Mouse (Mus musculus) hindlimb bud, embryonic 11.5 days (tissue): ENCODE data around the gene Fance.
"Not testable (repeated sequence)": the region's sequence is repeated elsewhere in the genome, so short reads cannot be mapped to it uniquely, and the experiment has no call there.

ENCODE experiments used
- DNase-seq: peaks from one replicate; pipeline ENCODE4 v3.0.0-alpha.2; 2012; ENCODE audit warnings: low read depth, low spot score; ENCODE audit errors: extremely low spot score

Fance gene

DNA sequence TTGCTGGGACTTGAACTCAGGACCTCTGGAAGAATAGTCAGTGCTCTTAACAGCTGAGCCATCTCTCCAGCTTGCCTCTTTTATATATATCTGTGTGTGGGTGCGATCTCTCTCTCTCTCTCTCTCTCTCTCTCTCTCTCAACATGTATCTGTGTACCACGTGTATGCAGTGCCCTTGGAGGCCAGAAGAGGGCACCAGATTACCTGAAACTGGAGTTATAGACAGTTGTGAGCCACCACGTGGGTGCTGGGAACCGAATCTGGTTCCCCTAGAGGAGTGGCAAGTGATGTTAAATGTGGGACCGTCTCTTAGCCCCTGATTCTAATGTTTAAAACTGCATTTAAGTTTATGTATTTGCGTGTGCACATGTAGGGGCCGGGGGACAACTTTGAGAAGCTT lies 11.1 kb downstream of the Fance start:
- DNase-seq, result not testable (repeated sequence)

DNA sequence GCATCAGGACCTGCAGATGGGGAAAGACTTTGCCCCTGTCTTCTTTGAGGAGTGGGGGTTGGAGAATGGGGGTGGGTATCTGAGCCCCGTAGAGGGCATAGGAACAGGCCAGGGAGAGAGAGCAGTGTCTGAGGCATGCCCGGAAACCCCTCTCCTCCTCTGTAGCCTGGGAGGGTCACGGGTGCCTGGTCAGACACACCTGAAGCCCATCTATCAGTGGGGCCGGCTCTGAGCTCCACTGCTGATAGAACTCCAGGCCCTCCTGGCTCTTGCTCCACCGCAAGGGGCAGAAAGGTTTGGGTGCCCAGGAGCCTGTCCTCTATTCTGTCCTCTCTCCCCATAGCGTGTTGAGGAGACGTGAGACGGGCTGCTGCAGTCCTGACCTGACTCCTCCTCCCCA lies 12.4 kb downstream of the Fance start:
- DNase-seq, result no peak

DNA sequence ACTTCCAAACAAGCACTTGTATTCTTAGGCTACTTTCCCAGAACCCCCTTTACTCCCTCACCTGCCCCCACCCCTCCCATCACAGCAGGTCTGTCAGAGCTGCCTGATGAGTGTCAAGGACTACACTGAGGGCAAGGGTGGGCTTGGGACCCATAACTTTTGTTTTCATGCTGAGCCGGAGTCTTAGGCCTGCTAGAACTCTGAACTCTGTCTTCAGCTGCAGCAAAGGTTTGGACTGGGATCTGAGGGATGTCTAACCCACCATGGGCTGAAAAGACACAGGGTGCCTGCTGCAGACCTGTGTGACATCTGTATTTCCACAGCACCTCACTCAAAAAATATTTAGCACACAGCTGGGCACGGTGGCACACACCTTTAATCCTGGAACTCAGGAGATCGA lies 13.6 kb downstream of the Fance start:
- DNase-seq, result no peak

DNA sequence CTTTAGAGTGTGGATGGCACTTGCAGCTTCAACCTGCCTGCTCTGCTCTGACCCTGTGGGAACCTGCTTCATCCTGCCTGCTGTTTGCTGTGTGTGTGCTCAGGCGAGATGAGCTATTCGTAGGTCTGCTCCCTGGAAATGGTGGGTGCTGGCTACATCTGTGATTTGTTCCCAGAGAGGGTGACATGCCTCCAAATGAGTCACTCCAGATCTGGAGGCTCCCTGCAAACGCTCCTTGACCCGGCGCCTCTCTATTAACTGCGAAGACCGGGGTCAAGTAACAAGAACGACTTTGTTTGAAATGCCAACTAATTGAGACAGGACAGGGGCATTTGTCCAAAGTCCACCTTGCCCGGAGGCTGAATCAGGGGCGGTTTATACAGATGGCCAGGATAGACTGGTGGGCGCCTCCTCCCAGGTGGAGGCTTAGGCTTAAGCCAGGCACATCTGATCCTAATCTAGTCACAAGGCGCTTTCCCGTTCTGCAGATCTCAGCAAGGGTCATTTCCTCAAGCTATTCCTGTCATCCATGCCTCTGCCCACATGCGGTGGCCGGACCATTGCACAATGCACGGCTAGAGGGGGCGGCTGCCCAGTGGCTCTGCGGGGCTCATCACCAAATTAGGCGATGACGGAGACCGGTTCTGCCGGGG lies 14.5 kb downstream of the Fance start:
- DNase-seq, result no peak

DNA sequence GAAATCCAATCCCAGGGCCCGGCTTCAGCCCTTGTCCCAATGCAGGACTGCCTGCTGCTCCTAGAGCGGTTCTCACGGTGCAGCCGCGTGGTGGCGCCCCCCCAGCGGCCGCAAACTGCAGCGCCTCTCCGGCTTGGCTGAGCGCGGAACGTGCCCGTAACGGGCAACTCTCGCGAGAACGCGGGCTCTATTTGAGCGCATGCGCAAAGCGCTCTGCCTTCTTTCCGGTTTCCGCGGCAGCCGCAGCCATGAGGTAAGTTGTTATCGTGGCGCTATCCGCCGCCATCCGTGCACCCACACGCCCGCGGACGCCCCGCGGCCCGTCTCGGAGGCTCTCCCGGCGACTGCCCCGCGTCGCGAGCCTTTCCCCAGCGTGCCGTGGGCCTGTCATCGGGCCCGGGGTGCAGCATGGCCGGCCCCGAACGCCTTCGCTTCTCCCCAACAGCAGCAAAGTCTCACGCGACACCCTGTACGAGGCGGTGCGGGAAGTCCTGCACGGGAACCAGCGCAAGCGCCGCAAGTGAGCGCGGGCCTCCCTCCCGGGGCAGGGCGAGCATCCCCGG lies 15.1 kb downstream of the Fance start, which contains the start of gene Rpl10a:
TSS of gene Rpl10a (plus strand) at position 106 of the 563 bp plus-strand sequence.
- DNase-seq, result peak; percentile 91

DNA sequence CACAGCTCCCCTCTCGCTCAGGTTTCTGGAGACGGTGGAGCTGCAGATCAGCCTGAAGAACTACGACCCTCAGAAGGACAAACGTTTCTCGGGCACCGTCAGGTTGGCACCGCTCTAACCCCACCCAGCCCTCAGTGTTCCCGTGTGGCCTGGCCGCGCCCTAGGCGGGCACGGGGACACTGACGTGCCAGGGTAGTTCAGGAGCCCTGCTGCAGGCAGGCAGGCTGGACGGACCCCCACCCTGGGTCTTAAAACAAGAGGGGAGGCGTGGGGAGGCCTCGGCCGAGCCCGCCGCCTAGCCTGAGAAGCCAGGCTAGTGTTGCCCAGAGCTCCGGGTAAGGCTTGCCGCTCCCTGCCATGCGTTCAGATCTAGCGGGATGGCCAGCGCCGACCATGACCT lies 15.6 kb downstream of the Fance start:
- no peak for DNase-seq

DNA sequence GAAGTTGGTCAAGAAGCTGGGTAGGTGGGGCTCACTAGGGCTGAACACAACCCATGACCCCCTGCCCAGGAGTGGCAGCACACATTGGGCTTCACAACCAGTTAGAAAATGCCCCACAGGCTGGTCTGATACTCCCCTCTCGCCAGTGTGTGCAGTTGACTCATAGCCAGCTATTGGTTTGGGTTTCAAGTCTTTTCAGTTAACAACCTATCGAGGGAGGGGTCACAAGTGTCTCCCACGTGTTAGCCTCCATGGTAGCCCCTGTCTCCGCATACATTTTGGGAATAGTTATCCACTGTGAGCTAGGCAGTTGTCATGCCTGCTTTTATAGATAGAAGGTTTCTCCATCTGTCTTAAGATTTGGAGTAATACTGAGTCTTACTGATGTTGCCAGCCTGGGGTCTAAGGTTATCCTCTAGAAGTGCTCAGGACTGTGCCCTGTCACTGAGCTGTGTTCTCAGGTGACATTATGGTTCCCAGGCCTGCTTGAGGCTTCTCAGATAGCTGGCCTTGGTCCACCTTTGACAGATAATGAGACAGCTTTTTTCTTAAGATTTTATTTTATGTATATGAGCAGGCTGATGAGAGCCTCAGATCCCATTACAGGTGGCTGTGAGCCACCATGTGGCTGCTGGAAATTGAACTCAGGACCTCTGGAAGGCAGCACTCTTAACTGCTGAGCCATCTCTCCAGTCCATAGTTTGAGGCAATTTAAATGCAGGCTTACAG lies 16.3 kb downstream of the Fance start:
- no peak for DNase-seq

DNA sequence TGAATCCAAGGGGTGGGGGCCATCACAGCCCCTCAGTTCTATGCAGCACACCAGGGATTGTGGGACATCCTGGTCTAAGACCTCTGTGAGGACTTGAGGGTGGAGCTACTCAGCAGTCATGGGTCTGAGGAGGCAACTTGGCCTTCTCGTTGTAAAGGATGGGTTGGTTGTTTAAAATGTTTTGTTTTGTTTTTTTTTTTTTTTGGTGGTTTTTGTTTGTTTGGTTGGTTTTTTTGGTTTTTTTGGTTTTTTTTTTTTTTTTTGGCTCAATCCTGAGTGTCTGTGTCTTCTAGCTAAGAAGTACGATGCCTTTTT lies 16.9 kb downstream of the Fance start:
- DNase-seq, result no peak

DNA sequence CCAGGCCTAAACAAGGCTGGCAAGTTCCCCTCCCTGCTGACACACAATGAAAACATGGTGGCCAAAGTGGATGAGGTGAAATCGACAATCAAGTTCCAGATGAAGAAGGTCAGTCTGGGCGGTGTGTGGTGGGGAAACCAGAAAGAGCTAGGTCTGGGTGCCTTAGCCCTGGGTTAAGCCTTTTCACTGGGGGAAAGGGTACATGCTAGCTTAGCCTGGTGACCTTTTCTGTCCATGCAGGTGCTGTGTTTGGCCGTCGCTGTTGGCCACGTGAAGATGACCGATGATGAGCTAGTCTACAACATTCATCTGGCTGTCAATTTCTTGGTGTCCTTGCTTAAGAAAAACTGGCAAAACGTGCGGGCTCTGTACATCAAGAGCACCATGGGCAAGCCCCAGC lies 17.3 kb downstream of the Fance start:
- DNase-seq, result not testable (repeated sequence)

DNA sequence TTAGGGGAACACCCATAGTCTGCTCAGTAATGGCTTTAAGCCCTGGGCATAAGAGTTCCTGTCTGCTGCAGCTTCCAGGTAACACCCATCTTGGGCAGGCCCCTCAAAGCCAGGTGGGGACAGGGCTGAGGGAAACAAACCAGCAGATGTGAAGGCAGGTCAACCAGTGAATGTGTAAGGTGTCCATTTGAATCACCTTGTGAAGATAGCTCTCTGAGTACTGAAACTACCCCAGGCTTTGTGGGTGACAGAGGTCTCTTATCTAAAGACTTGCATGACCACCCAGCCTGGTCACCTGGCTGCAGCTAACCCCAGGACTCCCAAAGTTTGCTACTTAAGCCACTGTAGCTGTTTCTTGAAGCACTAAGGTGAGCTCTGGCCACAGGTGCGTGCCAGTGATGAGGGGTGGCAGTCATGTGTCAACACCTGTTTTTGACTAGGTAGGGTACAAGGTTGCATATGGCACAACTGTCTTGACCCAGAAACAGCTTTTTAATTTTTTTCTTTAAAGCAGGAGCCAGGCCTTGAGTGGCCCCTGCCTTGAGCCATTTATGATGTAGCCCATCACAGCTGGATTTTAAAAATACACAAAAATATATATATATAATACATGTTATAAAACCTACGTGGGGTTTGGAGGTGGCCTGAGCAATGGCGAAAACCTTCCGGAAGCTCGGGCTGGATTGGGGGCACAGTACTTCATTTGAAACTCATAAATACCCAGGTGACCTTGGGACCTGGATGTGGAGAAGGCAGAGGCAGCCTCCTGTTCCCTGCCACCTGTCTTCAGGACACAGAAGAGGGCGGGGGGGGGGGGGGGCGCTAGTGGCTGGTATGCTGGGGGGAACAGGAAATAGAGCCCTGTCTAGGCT lies 18.2 kb downstream of the Fance start:
- no peak for DNase-seq

DNA sequence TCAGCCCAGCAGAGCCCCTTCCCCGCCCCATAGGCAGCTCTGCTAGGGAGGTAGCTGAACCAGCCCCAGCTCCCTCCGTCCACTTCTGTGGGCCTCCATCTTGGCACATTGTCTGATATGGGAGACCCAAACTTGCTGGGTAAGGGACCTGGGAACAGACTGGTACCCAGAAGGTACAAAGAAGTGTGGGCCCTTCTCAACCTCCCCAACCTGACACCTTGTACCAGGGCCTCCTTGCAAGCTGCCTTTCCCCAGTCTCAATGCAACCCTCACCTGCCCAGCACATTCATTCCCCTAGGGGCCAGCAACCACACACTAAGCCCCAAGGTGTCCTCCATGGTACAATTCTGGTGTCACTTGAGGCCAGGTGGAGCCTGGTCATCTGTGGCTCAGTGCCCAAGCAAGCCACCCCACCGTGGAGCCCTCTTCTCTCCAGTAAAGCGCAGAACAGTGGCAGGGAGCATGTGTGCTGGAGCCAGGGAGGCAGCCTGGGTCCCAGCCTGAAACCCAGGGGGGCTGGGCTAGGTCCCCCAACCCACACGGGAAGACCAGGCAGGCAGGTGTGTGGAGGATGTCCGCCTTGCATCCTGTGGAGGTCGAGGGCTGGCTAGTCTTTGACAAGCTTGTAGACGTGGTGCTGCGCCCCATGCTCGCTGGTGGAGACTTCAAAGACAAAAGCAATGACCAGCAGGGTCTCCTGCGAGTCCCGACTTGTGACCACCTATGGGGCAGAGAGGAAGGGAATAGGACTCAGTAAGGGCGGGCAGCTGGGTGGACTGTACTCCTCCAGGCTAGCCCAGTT lies 19.0 kb downstream of the Fance start:
- DNase-seq, result no peak

DNA sequence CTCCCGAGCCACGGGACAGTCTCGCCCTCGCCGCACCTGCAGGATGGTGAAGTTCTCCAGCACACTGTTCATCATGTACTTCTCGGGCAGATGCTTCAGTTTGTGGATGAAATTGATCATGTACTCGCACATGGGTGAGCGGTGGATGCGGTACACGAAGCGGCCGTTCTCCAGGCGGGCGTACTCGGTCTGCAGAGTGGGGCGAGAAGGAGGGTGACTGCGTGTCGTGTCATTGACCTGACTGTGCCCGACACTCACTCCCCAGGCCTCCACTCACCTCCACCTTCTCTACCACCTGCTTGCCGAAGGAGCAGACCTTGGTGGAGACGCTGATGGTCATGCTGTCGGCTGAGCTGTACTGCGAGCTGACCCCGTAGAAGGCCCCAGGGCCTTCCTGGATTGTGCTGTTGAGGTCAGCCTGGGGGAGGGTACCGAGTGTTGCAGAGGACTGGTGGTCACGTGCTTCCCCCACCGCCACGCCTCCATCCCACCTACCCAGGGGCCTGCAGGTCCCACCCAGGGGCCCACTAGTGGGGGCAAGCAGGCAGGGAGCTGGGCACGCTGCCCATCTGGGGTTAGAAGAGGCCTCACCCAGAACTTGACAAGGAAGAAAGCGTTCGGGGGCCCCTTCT lies 19.7 kb downstream of the Fance start:
- no peak for DNase-seq

DNA sequence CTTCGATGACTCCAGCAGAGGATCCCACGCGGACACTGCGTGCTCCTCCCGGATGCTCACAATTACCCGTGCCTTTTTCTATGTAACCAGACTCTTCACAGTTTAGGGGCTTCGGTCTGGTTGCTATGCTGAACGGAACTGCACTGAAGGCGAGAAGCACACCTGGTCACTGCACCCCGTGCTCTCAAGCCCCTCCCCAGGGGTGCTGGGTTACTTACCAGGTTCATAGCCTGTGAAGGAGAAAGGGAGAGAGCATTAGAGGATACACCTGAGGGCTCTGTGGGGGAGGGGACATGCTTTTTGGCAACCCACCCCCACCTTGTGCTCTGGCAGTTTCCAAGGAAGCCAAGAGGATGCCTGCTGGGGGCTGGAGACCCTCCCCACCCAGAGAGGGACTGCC lies 21.9 kb downstream of the Fance start:
- DNase-seq, result no peak

DNA sequence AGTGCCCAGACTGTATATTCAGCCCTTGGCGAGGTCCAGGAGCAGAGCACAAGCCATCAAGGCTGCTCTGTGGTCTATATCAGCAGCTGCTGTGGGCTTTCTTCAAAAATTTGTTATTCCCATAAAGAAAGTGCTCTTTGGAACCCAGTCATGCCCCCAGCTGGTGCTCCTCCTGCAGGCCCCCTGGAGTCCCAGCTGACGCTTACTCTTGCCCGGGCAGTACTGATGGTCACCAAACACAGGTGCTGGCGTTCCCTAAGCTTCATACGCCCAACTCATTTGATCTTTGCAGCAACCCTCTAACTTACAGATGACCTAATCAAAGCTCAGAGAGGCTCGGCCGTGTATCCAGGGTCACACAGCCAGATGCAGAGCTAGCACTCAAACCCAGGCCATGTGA lies 24.2 kb downstream of the Fance start:
- no peak for DNase-seq

DNA sequence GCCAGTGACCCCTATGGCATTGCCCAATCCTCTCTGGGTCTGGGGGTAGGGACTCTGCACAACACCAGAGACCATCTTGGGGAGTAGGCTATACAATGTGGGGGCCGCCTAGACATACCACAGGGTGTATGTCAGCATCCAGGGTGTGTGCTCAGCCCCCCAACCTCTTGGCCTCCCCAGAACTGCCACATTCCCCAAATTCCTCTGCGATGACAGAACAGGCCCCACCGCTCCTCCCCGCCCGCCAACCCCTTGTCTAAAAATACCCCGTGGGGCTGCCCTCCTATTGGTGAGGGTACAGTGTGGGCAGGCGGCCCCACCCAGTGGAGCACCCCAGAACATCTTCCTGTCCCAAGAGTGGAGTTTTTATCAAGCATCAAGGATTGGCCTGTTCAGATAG lies 27.3 kb downstream of the Fance start:
- no peak for DNase-seq

DNA sequence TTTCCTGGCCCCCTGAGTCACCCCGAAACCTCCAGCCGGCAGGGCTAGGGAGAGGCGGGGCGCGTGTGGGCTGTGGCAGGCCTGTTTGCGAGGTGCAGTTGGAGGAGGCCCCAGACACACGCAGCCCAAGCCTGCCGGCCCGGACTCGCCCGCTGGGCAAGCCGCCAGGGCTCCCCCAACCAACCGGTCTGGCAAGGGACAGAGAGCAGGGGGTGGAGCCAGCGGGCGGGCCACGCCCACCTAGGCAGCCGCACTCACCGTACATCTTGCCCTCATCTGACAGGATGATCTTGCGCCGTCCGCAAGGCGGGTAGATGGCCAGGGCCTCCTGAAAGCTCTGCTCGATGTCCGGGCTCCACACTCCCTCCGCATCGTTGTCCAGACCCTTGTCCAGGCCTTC lies 27.8 kb downstream of the Fance start:
- DNase-seq, result no peak

DNA sequence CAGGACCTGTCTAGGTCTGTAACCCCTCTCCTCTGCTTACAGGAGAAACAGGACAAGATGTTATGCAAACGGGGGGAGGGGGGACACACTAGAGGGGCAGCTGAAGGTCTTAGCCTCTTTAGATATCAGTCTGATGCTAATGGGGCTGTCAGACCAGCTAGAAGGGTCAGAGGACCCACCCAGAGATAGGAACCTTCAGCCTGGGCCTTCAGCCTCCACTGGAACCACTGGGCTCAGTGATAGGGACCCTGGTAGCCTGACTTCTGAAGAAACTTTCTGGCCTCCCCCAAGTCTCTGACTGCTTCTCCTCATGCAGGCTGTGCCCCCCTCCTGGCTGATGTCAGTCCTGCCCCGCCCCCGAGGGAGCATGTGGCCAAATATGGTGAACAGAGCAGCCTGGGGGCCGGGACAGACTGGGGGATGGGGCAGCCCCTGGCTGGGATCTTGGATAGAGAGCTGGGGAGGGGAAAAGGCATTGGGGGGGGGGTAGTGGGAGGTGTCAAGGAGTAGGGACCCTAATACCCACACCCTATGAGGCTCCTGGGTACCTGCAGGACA lies 30.8 kb downstream of the Fance start:
- DNase-seq, result no peak

DNA sequence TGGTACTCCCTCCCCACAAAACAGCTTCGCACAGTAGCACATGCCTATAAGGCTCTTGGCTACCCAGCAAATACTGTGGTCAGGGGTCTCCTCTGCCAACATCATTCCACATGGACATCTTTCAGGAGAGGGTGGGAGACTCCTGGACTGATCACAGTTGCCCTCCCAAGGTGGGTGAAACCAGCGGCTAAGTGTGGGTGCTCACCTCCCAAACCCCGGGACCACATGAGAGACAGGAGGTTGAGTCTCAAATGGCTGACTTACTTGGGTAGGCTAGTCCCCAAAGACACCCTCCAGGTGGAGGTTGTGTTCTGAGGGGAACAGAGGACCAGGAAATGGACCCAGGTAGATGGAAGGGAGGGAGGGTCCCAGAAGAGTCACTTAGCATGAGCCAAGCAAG lies 31.4 kb downstream of the Fance start:
- DNase-seq, result no peak

DNA sequence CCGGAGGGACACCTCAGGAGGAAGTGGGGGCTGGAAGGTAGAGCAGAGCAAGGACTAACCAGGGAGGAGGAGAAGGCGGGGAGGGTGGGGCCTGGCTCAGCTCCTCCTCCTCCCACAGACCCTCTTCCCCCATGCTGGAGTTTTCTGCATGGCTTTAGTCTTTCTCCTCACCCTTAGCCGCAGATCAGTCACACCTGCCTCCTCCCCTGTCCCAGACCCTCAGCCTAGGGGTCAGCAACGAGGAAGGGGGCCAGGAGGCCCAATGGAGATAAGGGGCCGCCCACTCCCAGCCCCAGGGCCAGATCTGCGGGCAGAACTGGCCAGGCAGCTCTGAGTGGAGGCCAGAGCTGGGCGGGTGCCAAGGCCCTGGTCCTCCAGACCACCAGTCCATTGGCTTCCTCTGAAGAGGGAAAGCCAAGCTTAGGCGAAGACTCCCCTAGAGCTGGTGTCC lies 32.0 kb downstream of the Fance start:
- no peak for DNase-seq

DNA sequence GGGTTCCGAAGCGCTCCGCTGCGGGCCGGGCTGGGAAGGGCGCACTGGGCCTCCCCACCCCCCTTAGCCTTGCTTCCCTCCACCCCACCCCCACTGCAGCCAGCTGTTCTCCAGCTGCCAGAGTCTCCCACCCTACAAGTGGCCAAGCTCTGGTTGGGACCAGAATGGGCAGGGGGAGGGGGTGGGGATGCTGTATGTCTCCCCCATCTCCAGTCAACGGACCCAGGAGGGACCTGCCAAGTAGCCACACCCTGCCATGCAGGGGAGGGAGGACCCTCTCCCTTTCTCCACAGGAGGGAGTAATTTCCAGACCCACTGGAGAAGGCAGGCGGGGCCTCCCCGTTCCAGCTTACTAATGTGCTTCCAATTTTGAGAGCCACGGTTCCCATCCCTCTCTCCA lies 32.6 kb downstream of the Fance start:
- DNase-seq, result no peak
